Mouse (Mus musculus): ENCODE data around the gene Duox2.

The Duox2 gene

GRCm38 (mm10) chr2:122235425-122235824, 62.8 kb downstream of the Duox2 start:
- DNase-seq = peak; percentile 35

- DNase-seq = peak; percentile 73
Measured at GRCm38 (mm10) chr2:122234611-122235288, 63.5 kb downstream of the Duox2 start, which contains the start of gene Sord. Gene Sord, plus strand, starts transcription at chr2:122234749.

- peak; percentile 68 for DNase-seq
Measured at GRCm38 (mm10) chr2:122233759-122234557, 64.3 kb downstream of the Duox2 start.

- DNase-seq = no peak
Measured at GRCm38 (mm10) chr2:122233341-122233740, 64.9 kb downstream of the Duox2 start.

GRCm38 (mm10) chr2:122231616-122232015, 66.6 kb downstream of the Duox2 start:
- no peak for DNase-seq

- DNase-seq = no peak
Measured at GRCm38 (mm10) chr2:122230395-122230794, 67.9 kb downstream of the Duox2 start.

All from cerebellum, adult 9-10 months (tissue).